Mouse (Mus musculus): ENCODE measurements around the gene Klhl13. TPM values are rescaled to one million over a fixed set of nuclear protein-coding genes. Genes with fewer than 3 reads are reported as not detected.

The Klhl13 gene
- polyA plus RNA-seq (2012; rRNA removed), result 4.4 and 9.2 TPM in 2 replicates

GRCm38 (mm10) chrX:23364514-23365381 is at the start of gene Klhl13:
Klhl13 (minus strand) TSS chrX:23365082.
- DNase-seq, result peak; percentile 42
- Histone ChIP-seq H3K4me3 (replicated peaks; ENCODE audit: extremely low read depth, low read depth, low read length) (peak within 1 kb of the TSS; percentile 60), H3K4me1 (ENCODE audit: control insufficient read depth, insufficient read depth, low read length) (no peaks in the 10 kb centered on the region)
- WGBS, result 12% methylated on average over 44 of the region's 45 CpGs
- TF ChIP-seq POLR2A (IDR thresholded peaks at IDR 0.05; ENCODE audit: borderline replicate concordance, extremely low read depth, low read depth, low read length) (peak; percentile 32; the same call in 1 of the 2 replicates), CTCF (IDR thresholded peaks at IDR 0.05; ENCODE audit: insufficient read depth, low read length) (no peak)

- DNase-seq, result peak; percentile 4
- WGBS, result 37% methylated on average over 4 of the region's 4 CpGs
- Histone ChIP-seq H3K4me1 (ENCODE audit: control insufficient read depth, insufficient read depth, low read length) (no peaks in the 10 kb centered on the region; the same call in 1 of the 2 replicates), H3K4me3 (replicated peaks; ENCODE audit: extremely low read depth, low read depth, low read length) (no peak overlapping the region)
- TF ChIP-seq POLR2A (IDR thresholded peaks at IDR 0.05; ENCODE audit: borderline replicate concordance, extremely low read depth, low read depth, low read length), result no peak
- TF ChIP-seq CTCF (IDR thresholded peaks at IDR 0.05; ENCODE audit: insufficient read depth, low read length), result no peak
Observed at GRCm38 (mm10) chrX:23409296-23410149, 44.6 kb upstream of the Klhl13 start.

- Histone ChIP-seq H3K4me1 (ENCODE audit: control insufficient read depth, insufficient read depth, low read length) (no peaks in the 10 kb centered on the region), H3K4me3 (replicated peaks; ENCODE audit: extremely low read depth, low read depth, low read length) (no peak overlapping the region)
- TF ChIP-seq CTCF (IDR thresholded peaks at IDR 0.05; ENCODE audit: insufficient read depth, low read length), result no peak
- WGBS, result 49% methylated on average over 4 of the region's 4 CpGs
- DNase-seq, result no peak
Observed at GRCm38 (mm10) chrX:23388716-23389115, 23.8 kb upstream of the Klhl13 start.

GRCm38 (mm10) chrX:23363441-23363840 is 1.4 kb downstream of the Klhl13 start:
- DNase-seq, result no peak
- Histone ChIP-seq H3K4me3 (replicated peaks; ENCODE audit: extremely low read depth, low read depth, low read length) (no peak overlapping the region), H3K4me1 (ENCODE audit: control insufficient read depth, insufficient read depth, low read length) (no peaks in the 10 kb centered on the region)
- no peak for TF ChIP-seq CTCF (IDR thresholded peaks at IDR 0.05; ENCODE audit: insufficient read depth, low read length)
- no peak for TF ChIP-seq POLR2A (IDR thresholded peaks at IDR 0.05; ENCODE audit: borderline replicate concordance, extremely low read depth, low read depth, low read length)
- WGBS, result 57% methylated on average over 6 of the region's 6 CpGs

- WGBS, result 72% methylated on average over 3 of the region's 3 CpGs
- Histone ChIP-seq H3K4me1 (ENCODE audit: control insufficient read depth, insufficient read depth, low read length) (no peaks in the 10 kb centered on the region), H3K4me3 (replicated peaks; ENCODE audit: extremely low read depth, low read depth, low read length) (no peak overlapping the region)
- TF ChIP-seq POLR2A (IDR thresholded peaks at IDR 0.05; ENCODE audit: borderline replicate concordance, extremely low read depth, low read depth, low read length) (no peak), CTCF (IDR thresholded peaks at IDR 0.05; ENCODE audit: insufficient read depth, low read length) (no peak)
- DNase-seq, result no peak
Observed at GRCm38 (mm10) chrX:23360446-23360845, 4.4 kb downstream of the Klhl13 start.

GRCm38 (mm10) chrX:23350083-23350482 is 14.8 kb downstream of the Klhl13 start:
- DNase-seq, result no peak
- 83% methylated on average over 1 of the region's 1 CpGs for WGBS
- TF ChIP-seq POLR2A (IDR thresholded peaks at IDR 0.05; ENCODE audit: borderline replicate concordance, extremely low read depth, low read depth, low read length) (no peak), CTCF (IDR thresholded peaks at IDR 0.05; ENCODE audit: insufficient read depth, low read length) (no peak)
- Histone ChIP-seq H3K4me1 (ENCODE audit: control insufficient read depth, insufficient read depth, low read length) (no peaks in the 10 kb centered on the region), H3K4me3 (replicated peaks; ENCODE audit: extremely low read depth, low read depth, low read length) (no peak overlapping the region)

GRCm38 (mm10) chrX:23328116-23328515 is 36.8 kb downstream of the Klhl13 start:
- no peaks in the 10 kb centered on the region for H3K4me1 ChIP-seq (ENCODE audit: control insufficient read depth, insufficient read depth, low read length)
- WGBS, result 76% methylated on average over 1 of the region's 1 CpGs
- peak; percentile 7 for DNase-seq
- H3K4me3 ChIP-seq (replicated peaks; ENCODE audit: extremely low read depth, low read depth, low read length), result no peak overlapping the region
- no peak for TF ChIP-seq CTCF (IDR thresholded peaks at IDR 0.05; ENCODE audit: insufficient read depth, low read length)
- TF ChIP-seq POLR2A (IDR thresholded peaks at IDR 0.05; ENCODE audit: borderline replicate concordance, extremely low read depth, low read depth, low read length), result no peak

- Histone ChIP-seq H3K4me1 (ENCODE audit: control insufficient read depth, insufficient read depth, low read length) (no peaks in the 10 kb centered on the region), H3K4me3 (replicated peaks; ENCODE audit: extremely low read depth, low read depth, low read length) (no peak overlapping the region)
- no peak for DNase-seq
- TF ChIP-seq CTCF (IDR thresholded peaks at IDR 0.05; ENCODE audit: insufficient read depth, low read length) (no peak), POLR2A (IDR thresholded peaks at IDR 0.05; ENCODE audit: borderline replicate concordance, extremely low read depth, low read depth, low read length) (no peak)
Observed at GRCm38 (mm10) chrX:23318857-23319256, 46.0 kb downstream of the Klhl13 start.

GRCm38 (mm10) chrX:23295952-23296598 is 68.8 kb downstream of the Klhl13 start:
- Histone ChIP-seq H3K4me3 (replicated peaks; ENCODE audit: extremely low read depth, low read depth, low read length) (no peak overlapping the region), H3K4me1 (ENCODE audit: control insufficient read depth, insufficient read depth, low read length) (no peaks in the 10 kb centered on the region)
- TF ChIP-seq POLR2A (IDR thresholded peaks at IDR 0.05; ENCODE audit: borderline replicate concordance, extremely low read depth, low read depth, low read length) (no peak), CTCF (IDR thresholded peaks at IDR 0.05; ENCODE audit: insufficient read depth, low read length) (peak; percentile 52)
- DNase-seq, result peak; percentile 10
- 33% methylated on average over 5 of the region's 5 CpGs for WGBS
